8 mouse cellular contexts compared by ENCODE assay signal in the genomic region with DNA sequence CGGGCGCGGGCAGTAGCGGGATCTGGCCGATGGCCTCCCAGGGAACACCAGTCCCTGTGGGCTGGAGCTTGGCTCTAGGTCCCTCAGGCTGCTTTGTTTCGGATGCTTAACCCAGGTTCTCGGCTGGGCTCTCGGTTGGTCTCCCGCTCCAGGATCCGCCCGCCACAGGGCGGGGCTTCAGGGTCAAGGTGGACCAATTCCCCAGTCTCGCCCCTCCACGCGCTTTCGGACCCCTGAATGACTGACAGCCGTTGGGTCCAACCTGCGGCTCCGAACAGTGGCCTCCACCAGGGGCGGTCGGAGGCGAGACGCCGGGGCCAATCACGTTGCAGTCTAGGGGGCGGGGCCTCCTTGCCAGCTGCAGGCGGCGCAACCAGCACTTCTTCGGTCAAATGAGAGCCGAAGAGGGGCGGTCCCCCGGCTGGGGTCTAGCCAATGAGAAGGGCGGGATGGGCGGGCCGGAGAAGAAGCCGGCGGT. TPM values are rescaled to one million over a fixed set of nuclear protein-coding genes. Genes with fewer than 3 reads are reported as not detected.
A peak's percentile ranks its signal among the peaks of the same experiment; 100 is the strongest.
DNase-seq lines count a peak whose midpoint lies in the region; ATAC-seq and TF ChIP-seq lines count a peak whose summit lies in the region.

No protein-coding gene starts in this region.

- no peak for TF ChIP-seq CTCF in CH12.LX (conservative IDR thresholded peaks at IDR 0.05 in 1 of 2, IDR thresholded peaks at IDR 0.05 in 1 of 2; ENCODE audit: low read depth in 2 of 2, low read length in 2 of 2)

- no peak; the same call in 1 of the 2 replicates for TF ChIP-seq POLR2A in CH12.LX (IDR thresholded peaks at IDR 0.05; ENCODE audit: low read depth, low read length)

- no peaks in the 10 kb centered on the region for H3K27me3 ChIP-seq in CH12.LX (replicated peaks)
- no peaks in the 10 kb centered on the region for H3K27me3 ChIP-seq in forebrain, embryonic 11.5 days (ENCODE audit: control insufficient read depth, insufficient read depth, low read length)
- no peaks in the 10 kb centered on the region for H3K27me3 ChIP-seq in heart, embryonic 16.5 days (ENCODE audit: control insufficient read depth, insufficient read depth, low read length)
- peaks cover 10% of the 10 kb centered on the region; the same call in 1 of the 2 replicates for H3K27me3 ChIP-seq in liver, embryonic 15.5 days
- H3K27me3 ChIP-seq in neural tube, embryonic 12.5 days (replicated peaks) = no peaks in the 10 kb centered on the region

- H3K4me2 ChIP-seq in CH12.LX (ENCODE audit: insufficient read depth, low read depth, poor library complexity, severe bottlenecking) = peak overlapping the region; percentile 60
- H3K4me2 ChIP-seq in forebrain, embryonic 11.5 days (ENCODE audit: low read depth, low read length, severe bottlenecking) = peak overlapping the region; percentile 91
- H3K4me2 ChIP-seq in heart, embryonic 16.5 days (ENCODE audit: low read depth, low read length) = peak overlapping the region; percentile 97
- H3K4me2 ChIP-seq in liver, embryonic 15.5 days = peak overlapping the region; percentile 99
- peak overlapping the region; percentile 96 for H3K4me2 ChIP-seq in neural tube, embryonic 12.5 days (replicated peaks)

- no peak for TF ChIP-seq RAD21 in CH12.LX (IDR thresholded peaks at IDR 0.05; ENCODE audit: low read depth, low read length)

- in situ Hi-C loops in CH12.LX (cut with MboI; ENCODE audit: low pct_ligation_motif_present, low pct_unique_long_range_greater_than_20kb, low sequenced_read_pairs) = no loop called here

- H3K9ac ChIP-seq in CH12.LX (ENCODE audit: insufficient read depth, low read depth) = 0 out of 2 replicates have a peak overlapping the region, but pooled peaks have one; percentile 19
- H3K9ac ChIP-seq in forebrain, embryonic 11.5 days (ENCODE audit: low read length) = peak overlapping the region; percentile 78
- peak overlapping the region; percentile 78 for H3K9ac ChIP-seq in heart, embryonic 16.5 days (ENCODE audit: low read length)
- H3K9ac ChIP-seq in liver, embryonic 15.5 days = peak overlapping the region; percentile 72
- H3K9ac ChIP-seq in neural tube, embryonic 12.5 days = peak overlapping the region; percentile 81

- no peaks in the 10 kb centered on the region for H3K9me3 ChIP-seq in CH12.LX (replicated peaks; ENCODE audit: low read length)
- no peaks in the 10 kb centered on the region for H3K9me3 ChIP-seq in forebrain, embryonic 11.5 days (ENCODE audit: control insufficient read depth, low read length)
- no peaks in the 10 kb centered on the region for H3K9me3 ChIP-seq in heart, embryonic 16.5 days (replicated peaks; ENCODE audit: control insufficient read depth, low read length)
- H3K9me3 ChIP-seq in liver, embryonic 15.5 days (replicated peaks) = no peaks in the 10 kb centered on the region
- no peaks in the 10 kb centered on the region for H3K9me3 ChIP-seq in neural tube, embryonic 12.5 days

- no peak overlapping the region for H3K27ac ChIP-seq in CH12.LX (ENCODE audit: insufficient read depth, low read depth)
- H3K27ac ChIP-seq in forebrain, embryonic 11.5 days (ENCODE audit: low read depth, low read length) = peak overlapping the region; percentile 95
- H3K27ac ChIP-seq in heart, embryonic 16.5 days (ENCODE audit: low read length) = peak overlapping the region; percentile 87
- H3K27ac ChIP-seq in liver, embryonic 15.5 days (replicated peaks) = 0 out of 2 replicates have a peak overlapping the region, but pooled peaks have one; percentile 66
- peak overlapping the region; percentile 92 for H3K27ac ChIP-seq in neural tube, embryonic 12.5 days

- DNase-seq in CH12.LX (ENCODE audit: extremely low read depth) = peak; percentile 98
- DNase-seq in c-Kit-positive CD71-positive TER-119-negative erythroid progenitor cells, embryonic 14.5 days (ENCODE audit: low read depth) = peak; percentile 96
- peak; percentile 100 for DNase-seq in forebrain, embryonic 11.5 days (ENCODE audit: low spot score)
- peak; percentile 100 for DNase-seq in kidney, postnatal 36 days
- DNase-seq in telencephalon, adult 2 months (ENCODE audit: low read depth, low spot score) = peak; percentile 98

- dilution Hi-C loops in CH12.LX (cut with MboI; ENCODE audit: extremely low pct_ligation_motif_present, extremely low pct_unique_long_range_greater_than_20kb, low sequenced_read_pairs) = no loop called here

- no peaks in the 10 kb centered on the region for H3K79me2 ChIP-seq in CH12.LX (replicated peaks; ENCODE audit: control insufficient read depth, extremely low read depth, insufficient read depth, poor library complexity, severe bottlenecking)

- peaks cover 3 to 12% of the 10 kb centered on the region in 2 experiments; a peak in 3 of 4 replicates for H3K4me1 ChIP-seq in CH12.LX (ENCODE audit: control insufficient read depth in 1 of 2, insufficient read depth in 2 of 2)
- H3K4me1 ChIP-seq in forebrain, embryonic 11.5 days (replicated peaks; ENCODE audit: control insufficient read depth, insufficient read depth, low read length) = 0 out of 2 replicates have a peak, but pooled peaks cover 7% of the 10 kb centered on the region
- peaks cover 8% of the 10 kb centered on the region for H3K4me1 ChIP-seq in heart, embryonic 16.5 days (ENCODE audit: control insufficient read depth, insufficient read depth, low read length)
- peaks cover 26% of the 10 kb centered on the region for H3K4me1 ChIP-seq in liver, embryonic 15.5 days (replicated peaks)
- peaks cover 8% of the 10 kb centered on the region for H3K4me1 ChIP-seq in neural tube, embryonic 12.5 days

- peak; percentile 96 for ATAC-seq in forebrain, embryonic 11.5 days (replicated peaks; ENCODE audit: low FRiP score)
- ATAC-seq in heart, embryonic 16.5 days (replicated peaks; ENCODE audit: extremely low read depth, insufficient read depth, low FRiP score) = peak; percentile 97
- peak; percentile 93 for ATAC-seq in liver, embryonic 15.5 days (ENCODE audit: insufficient read depth)
- peak; percentile 96 for ATAC-seq in neural tube, embryonic 12.5 days (ENCODE audit: low FRiP score, low read depth)

- peak overlapping the region; percentile 74 to 95 (median 81) for H3K4me3 ChIP-seq in CH12.LX (replicated peaks in 1 of 3; ENCODE audit: low read depth in 2 of 3, low read length in 2 of 3, poor library complexity in 1 of 3)
- H3K4me3 ChIP-seq in forebrain, embryonic 11.5 days (ENCODE audit: low read depth, low read length) = peak overlapping the region; percentile 85
- H3K4me3 ChIP-seq in heart, embryonic 16.5 days (ENCODE audit: low read length) = peak overlapping the region; percentile 71
- H3K4me3 ChIP-seq in liver, embryonic 15.5 days (replicated peaks) = peak overlapping the region; percentile 82
- H3K4me3 ChIP-seq in neural tube, embryonic 12.5 days = peak overlapping the region; percentile 88

- no peak for TF ChIP-seq EP300 in CH12.LX (IDR thresholded peaks at IDR 0.05; ENCODE audit: low read length)

- under 1% methylated on average over 37 of the region's 37 CpGs for WGBS in forebrain, embryonic 11.5 days
- WGBS in heart, embryonic 16.5 days = under 1% methylated on average over 37 of the region's 37 CpGs
- whole genome bisulfite sequencing in liver, embryonic 15.5 days (ENCODE audit: insufficient replicate concordance) = 0% methylated on average over 37 of the region's 37 CpGs
- WGBS in neural tube, embryonic 12.5 days = under 1% methylated on average over 37 of the region's 37 CpGs

- no peaks in the 10 kb centered on the region for H3K36me3 ChIP-seq in CH12.LX (replicated peaks in 1 of 2; ENCODE audit: control insufficient read depth in 1 of 2, insufficient read depth in 1 of 2, low read length in 1 of 2)
- no peaks in the 10 kb centered on the region for H3K36me3 ChIP-seq in forebrain, embryonic 11.5 days (ENCODE audit: control insufficient read depth, insufficient read depth, low read length)
- H3K36me3 ChIP-seq in heart, embryonic 16.5 days (ENCODE audit: control insufficient read depth, insufficient read depth) = no peaks in the 10 kb centered on the region
- H3K36me3 ChIP-seq in liver, embryonic 15.5 days (replicated peaks) = no peaks in the 10 kb centered on the region
- H3K36me3 ChIP-seq in neural tube, embryonic 12.5 days = no peaks in the 10 kb centered on the region

TF ChIP-seq in CH12.LX, 34 proteins besides CTCF, POLR2A, EP300 and RAD21 (continues in another document):
- TF ChIP-seq GABPA (IDR thresholded peaks at IDR 0.05; ENCODE audit: insufficient replicate concordance, low read depth, low read length) (no peak), KAT2A (IDR thresholded peaks at IDR 0.05; ENCODE audit: insufficient replicate concordance, low read length) (0 out of 2 replicates have a peak, but pooled peaks have one; percentile 28), ZMIZ1 (IDR thresholded peaks at IDR 0.05; ENCODE audit: low read depth, low read length) (peak; percentile 25; the same call in 1 of the 2 replicates), SMC3 (IDR thresholded peaks at IDR 0.05; ENCODE audit: low read depth, low read length) (no peak), ETS1 (conservative IDR thresholded peaks at IDR 0.05; ENCODE audit: low read depth, low read length) (no peak), NRF1 (IDR thresholded peaks at IDR 0.05; ENCODE audit: low read depth, low read length) (peak; percentile 42; the same call in 1 of the 2 replicates), JUND (conservative IDR thresholded peaks at IDR 0.05; ENCODE audit: low read depth, low read length) (no peak), SIN3A (IDR thresholded peaks at IDR 0.05; ENCODE audit: low read length) (no peak), BHLHE40 (IDR thresholded peaks at IDR 0.05; ENCODE audit: low read depth, low read length) (no peak), PAX5 (IDR thresholded peaks at IDR 0.05; ENCODE audit: low read length) (no peak), MYC (IDR thresholded peaks at IDR 0.05; ENCODE audit: low read depth, low read length) (no peak), MXI1 (IDR thresholded peaks at IDR 0.05; ENCODE audit: low read depth, low read length) (peak; percentile 60), MEF2A (IDR thresholded peaks at IDR 0.05; ENCODE audit: borderline replicate concordance, low read depth, low read length) (no peak), HCFC1 (IDR thresholded peaks at IDR 0.05; ENCODE audit: low read depth, low read length) (peak; percentile 49), ELF1 (IDR thresholded peaks at IDR 0.05; ENCODE audit: low read depth, low read length) (peak; percentile 39; the same call in 1 of the 2 replicates), ZNF384 (IDR thresholded peaks at IDR 0.05; ENCODE audit: low read depth, low read length) (no peak), MAX (IDR thresholded peaks at IDR 0.05; ENCODE audit: low read length) (0 out of 2 replicates have a peak, but pooled peaks have one; percentile 44)

RNA-seq across cellular contexts. Expression of a gene that starts 9.8 kb away (rescaled TPM):
- total RNA-seq in CH12.LX (2012; rRNA removed) = 1.4 and 1.5 TPM in 2 replicates
- 1.7 and 2.2 TPM in 2 replicates for total RNA-seq in CH12.LX (2014; rRNA removed)
- 3.3 and 3.9 TPM in 2 replicates for polyA plus RNA-seq in CH12.LX (2012; ENCODE audit: insufficient read length, low read depth)
- polyA plus RNA-seq in forebrain, embryonic 11.5 days (2014; fragmentation: Nextera tagmentation; extraction: Ambion mirVana) = 56.6 and 65.0 TPM in 2 replicates
- polyA plus RNA-seq in heart, embryonic 16.5 days (2015; fragmentation: Nextera tagmentation; extraction: Ambion mirVana) = 15.5 and 15.8 TPM in 2 replicates
- 2.5 and 2.9 TPM in 2 replicates for polyA plus RNA-seq in liver, embryonic 15.5 days (2015; fragmentation: Nextera tagmentation; extraction: Ambion mirVana)
- polyA plus RNA-seq in neural tube, embryonic 12.5 days (2016; fragmentation: Nextera tagmentation; extraction: Ambion mirVana) = 59.2 and 61.2 TPM in 2 replicates

Comparison
In these comparisons a context has a peak if more than half of its experiments do, and no peak if none do; other contexts are left out.
1. H3K9ac ChIP-seq: peak in every context shown above with its lines; median percentile 81 in neural tube, embryonic 12.5 days; 78 in forebrain, embryonic 11.5 days; 78 in heart, embryonic 16.5 days; 72 in liver, embryonic 15.5 days; 19 in CH12.LX.